Mouse (Mus musculus): Measurements from ENCODE around the gene A730061H03Rik. TPM values are rescaled to one million over a fixed set of nuclear protein-coding genes. Genes with fewer than 3 reads are reported as not detected.

The A730061H03Rik gene
- polyA plus RNA-seq, 1 experiment from 2014 or later = 4.7 TPM

- in situ Hi-C loops (cut with MboI; ENCODE audit: low pct_unique_long_range_greater_than_20kb) = loop anchor here (25.0 kb wide), 1 partner anchor 705 kb away; the partner anchor contains the start of genes Bcl2l2, Gm20521, Pabpn1 and Ppp1r3e
- ATAC-seq = no peak
- DNase-seq (ENCODE audit: low read depth, low spot score) = no peak
- no peaks in the 10 kb centered on the region for H3K27me3 ChIP-seq
- ChIA-PET POLR2A (interaction anchor here (0.6 to 1.4 kb wide), 3 partner anchors 12 to 1204 kb away, joined by 3 to 4 read pairs (median 3); no protein-coding TSS in a partner anchor), CTCF (interaction anchor here (1.0 kb wide), 1 partner anchor 10 kb away, joined by 4 read pairs; no protein-coding TSS in a partner anchor)
- TF ChIP-seq CTCF (IDR thresholded peaks at IDR 0.05) = no peak
Measured at GRCm38 (mm10) chr14:55592226-55592625, 32.0 kb upstream of the A730061H03Rik start.

- in situ Hi-C loops (cut with MboI; ENCODE audit: low pct_unique_long_range_greater_than_20kb) = loop anchor here (25.0 kb wide), 1 partner anchor 704 kb away; the partner anchor contains the start of genes Bcl2l2, Gm20521, Pabpn1 and Ppp1r3e
- POLR2A ChIA-PET = interaction anchor here (1.0 to 1.5 kb wide), 4 partner anchors 12 to 35 kb away, joined by 3 to 7 read pairs (median 4); partner anchors contain the start of genes A730061H03Rik and Dcaf11
- DNase-seq (ENCODE audit: low read depth, low spot score) (peak; percentile 78), ATAC-seq (peak; percentile 95)
- no peak for TF ChIP-seq CTCF (IDR thresholded peaks at IDR 0.05)
- CTCF ChIA-PET = interaction anchor here (1.1 to 1.9 kb wide), 3 partner anchors 11 to 35 kb away, joined by 3 to 8 read pairs (median 4); partner anchors contain the start of gene Psme1
- H3K27me3 ChIP-seq = no peaks in the 10 kb centered on the region
Measured at GRCm38 (mm10) chr14:55591331-55591891, 31.2 kb upstream of the A730061H03Rik start, which contains the start of gene Rnf31. TSS of gene Rnf31 (plus strand) at chr14:55591708.

GRCm38 (mm10) chr14:55590748-55591330, 30.6 kb upstream of the A730061H03Rik start, which contains the start of gene Psme2:
TSS of gene Psme2 (minus strand) at chr14:55591113.
- ChIA-PET CTCF (interaction anchor here (0.7 to 1.9 kb wide), 4 partner anchors 11 to 38 kb away, joined by 3 to 8 read pairs (median 4); partner anchors contain the start of gene Psme1), POLR2A (interaction anchor here (1.0 to 1.5 kb wide), 4 partner anchors 12 to 34 kb away, joined by 3 to 7 read pairs (median 4); partner anchors contain the start of genes A730061H03Rik and Dcaf11)
- no peak for TF ChIP-seq CTCF (IDR thresholded peaks at IDR 0.05)
- no peaks in the 10 kb centered on the region for H3K27me3 ChIP-seq
- ATAC-seq = peak; percentile 94
- peak; percentile 94 for DNase-seq (ENCODE audit: low read depth, low spot score)
- in situ Hi-C loops (cut with MboI; ENCODE audit: low pct_unique_long_range_greater_than_20kb) = loop anchor here (25.0 kb wide), 1 partner anchor 704 kb away; the partner anchor contains the start of genes Bcl2l2, Gm20521, Pabpn1 and Ppp1r3e

- in situ Hi-C loops (cut with MboI; ENCODE audit: low pct_unique_long_range_greater_than_20kb) = loop anchor here (25.0 kb wide), 1 partner anchor 703 kb away; the partner anchor contains the start of genes Bcl2l2, Gm20521, Pabpn1 and Ppp1r3e
- H3K27me3 ChIP-seq = no peaks in the 10 kb centered on the region
- TF ChIP-seq CTCF (IDR thresholded peaks at IDR 0.05) = no peak
Measured at GRCm38 (mm10) chr14:55589771-55590448, 29.7 kb upstream of the A730061H03Rik start.

GRCm38 (mm10) chr14:55589271-55589670, 29.1 kb upstream of the A730061H03Rik start:
- TF ChIP-seq CTCF (IDR thresholded peaks at IDR 0.05) = no peak
- ATAC-seq (no peak), DNase-seq (ENCODE audit: low read depth, low spot score) (no peak)
- in situ Hi-C loops (cut with MboI; ENCODE audit: low pct_unique_long_range_greater_than_20kb) = loop anchor here (25.0 kb wide), 1 partner anchor 702 kb away; the partner anchor contains the start of genes Bcl2l2, Gm20521, Pabpn1 and Ppp1r3e
- POLR2A ChIA-PET = interaction anchor here (0.7 to 1.4 kb wide), 2 partner anchors 18 to 29 kb away, joined by 3 read pairs; partner anchors contain the start of gene Dcaf11
- CTCF ChIA-PET = no interaction called here
- H3K27me3 ChIP-seq = no peaks in the 10 kb centered on the region

More at GRCm38 (mm10) chr14:55589771-55590448, 29.7 kb upstream of the A730061H03Rik start:
- DNase-seq (ENCODE audit: low read depth, low spot score) = no peak
- ChIA-PET CTCF (interaction anchor here (1.8 to 1.9 kb wide), 2 partner anchors 12 to 34 kb away, joined by 4 to 8 read pairs; partner anchors contain the start of gene Psme1), POLR2A (interaction anchor here (0.7 to 1.5 kb wide), 4 partner anchors 11 to 33 kb away, joined by 3 to 7 read pairs (median 4); partner anchors contain the start of gene Dcaf11)
- ATAC-seq = no peak

GRCm38 (mm10) chr14:55586149-55586548, 25.9 kb upstream of the A730061H03Rik start:
- POLR2A ChIA-PET = no interaction called here
- CTCF ChIA-PET = interaction anchor here (0.7 kb wide), 1 partner anchor 14 kb away, joined by 3 read pairs; no protein-coding TSS in a partner anchor
- no peak for DNase-seq (ENCODE audit: low read depth, low spot score)
- in situ Hi-C loops (cut with MboI; ENCODE audit: low pct_unique_long_range_greater_than_20kb) = loop anchor here (25.0 kb wide), 1 partner anchor 699 kb away; the partner anchor contains the start of genes Bcl2l2, Gm20521, Pabpn1 and Ppp1r3e
- no peak for ATAC-seq
- no peaks in the 10 kb centered on the region for H3K27me3 ChIP-seq
- no peak for TF ChIP-seq CTCF (IDR thresholded peaks at IDR 0.05)

- TF ChIP-seq CTCF (IDR thresholded peaks at IDR 0.05) = no peak
- DNase-seq (ENCODE audit: low read depth, low spot score) = no peak
- POLR2A ChIA-PET = no interaction called here
- no peak for ATAC-seq
- CTCF ChIA-PET = interaction anchor here (1.1 to 1.5 kb wide), 2 partner anchors 19 to 28 kb away, joined by 3 to 4 read pairs; no protein-coding TSS in a partner anchor
- no peaks in the 10 kb centered on the region for H3K27me3 ChIP-seq
- in situ Hi-C loops (cut with MboI; ENCODE audit: low pct_unique_long_range_greater_than_20kb) = loop anchor here (25.0 kb wide), 1 partner anchor 698 kb away; the partner anchor contains the start of genes Bcl2l2, Gm20521, Pabpn1 and Ppp1r3e
Measured at GRCm38 (mm10) chr14:55585566-55585960, 25.4 kb upstream of the A730061H03Rik start.

GRCm38 (mm10) chr14:55584702-55585565, 24.7 kb upstream of the A730061H03Rik start, which contains the start of gene Emc9:
TSS of gene Emc9 (minus strand) at chr14:55585302.
- DNase-seq (ENCODE audit: low read depth, low spot score) = no peak
- peak; percentile 25 for ATAC-seq
- ChIA-PET CTCF (interaction anchor here (1.1 to 1.5 kb wide), 3 partner anchors 17 to 28 kb away, joined by 3 to 4 read pairs (median 3); no protein-coding TSS in a partner anchor), POLR2A (no interaction called here)
- H3K27me3 ChIP-seq = no peaks in the 10 kb centered on the region
- in situ Hi-C loops (cut with MboI; ENCODE audit: low pct_unique_long_range_greater_than_20kb) = loop anchor here (25.0 kb wide), 1 partner anchor 698 kb away; the partner anchor contains the start of genes Bcl2l2, Gm20521, Pabpn1 and Ppp1r3e
- no peak for TF ChIP-seq CTCF (IDR thresholded peaks at IDR 0.05)

Measured in Patski (cell line).